Mouse (Mus musculus) liver, embryonic 15.5 days (tissue): ENCODE results near the gene Hist1h2ao. TPM values are rescaled to one million over a fixed set of nuclear protein-coding genes. Genes with fewer than 3 reads are reported as not detected.

Experiments used
- ATAC-seq: fragments of 200-750 bp; cut with Nextera tagmentation; 2 replicates; pipeline ENCODE4 v1.8.0; 2017; ENCODE audit warnings: moderate number of reproducible peaks, mild to moderate bottlenecking, moderate library complexity; ENCODE audit not compliant: insufficient read depth
- H3K27ac ChIP-seq: fragments of 300-500 bp; sonication (generic); replicated peaks from 2 replicates; pipeline ENCODE4 v1.5.1; 2015; ENCODE audit warnings: mild to moderate bottlenecking, inconsistent platforms
- H3K27me3 ChIP-seq: fragments of 300-500 bp; sonication (generic); 2 replicates; pipeline ENCODE4 v1.6.1; 2015; ENCODE audit warnings: mild to moderate bottlenecking, inconsistent platforms
- H3K36me3 ChIP-seq: fragments of 300-500 bp; sonication (generic); replicated peaks from 2 replicates; pipeline ENCODE4 v1.6.1; 2015; ENCODE audit warnings: moderate library complexity, mild to moderate bottlenecking, inconsistent platforms
- H3K4me1 ChIP-seq: fragments of 300-500 bp; sonication (generic); replicated peaks from 2 replicates; pipeline ENCODE4 v1.6.1; 2015; ENCODE audit warnings: inconsistent platforms
- H3K4me2 ChIP-seq: fragments of 300-500 bp; sonication (generic); 2 replicates; pipeline ENCODE4 v1.6.1; 2015; ENCODE audit warnings: moderate library complexity, mild to moderate bottlenecking, inconsistent platforms
- H3K4me3 ChIP-seq: fragments of 300-500 bp; sonication (generic); replicated peaks from 2 replicates; pipeline ENCODE4 v1.5.1; 2015; ENCODE audit warnings: mild to moderate bottlenecking, inconsistent platforms
- H3K9ac ChIP-seq: fragments of 300-500 bp; sonication (generic); 2 replicates; pipeline ENCODE4 v1.6.1; 2015; ENCODE audit warnings: moderate library complexity, mild to moderate bottlenecking, inconsistent platforms
- H3K9me3 ChIP-seq: fragments of 300-500 bp; sonication (generic); replicated peaks from 2 replicates; pipeline ENCODE4 v1.6.1; 2016; ENCODE audit warnings: inconsistent platforms
- WGBS: fragments of 180-500 bp; shearing (Covaris S2); methylation state at CpG from one replicate; pipeline ENCODE4 v1.1.7; 2015; ENCODE audit warnings: mixed read lengths; ENCODE audit not compliant: insufficient replicate concordance; 5-methylcytosine and 5-hydroxymethylcytosine counted together
- microRNA-seq: library from miRNA; unstranded; fragments of <30 nt; microRNA quantifications from one replicate; pipeline ENCODE4, GENCODE M21; 2016
- polyA plus RNA-seq: library from polyadenylated mRNA; unstranded; fragments of >200 nt; fragmentation: Nextera tagmentation; extraction: Ambion mirVana; gene quantifications from 2 replicates; pipeline ENCODE4 v1.2.1, GENCODE M21; 2015

The Hist1h2ao gene
- polyA plus RNA-seq, 1 experiment from 2014 or later: 1.1 TPM

DNA sequence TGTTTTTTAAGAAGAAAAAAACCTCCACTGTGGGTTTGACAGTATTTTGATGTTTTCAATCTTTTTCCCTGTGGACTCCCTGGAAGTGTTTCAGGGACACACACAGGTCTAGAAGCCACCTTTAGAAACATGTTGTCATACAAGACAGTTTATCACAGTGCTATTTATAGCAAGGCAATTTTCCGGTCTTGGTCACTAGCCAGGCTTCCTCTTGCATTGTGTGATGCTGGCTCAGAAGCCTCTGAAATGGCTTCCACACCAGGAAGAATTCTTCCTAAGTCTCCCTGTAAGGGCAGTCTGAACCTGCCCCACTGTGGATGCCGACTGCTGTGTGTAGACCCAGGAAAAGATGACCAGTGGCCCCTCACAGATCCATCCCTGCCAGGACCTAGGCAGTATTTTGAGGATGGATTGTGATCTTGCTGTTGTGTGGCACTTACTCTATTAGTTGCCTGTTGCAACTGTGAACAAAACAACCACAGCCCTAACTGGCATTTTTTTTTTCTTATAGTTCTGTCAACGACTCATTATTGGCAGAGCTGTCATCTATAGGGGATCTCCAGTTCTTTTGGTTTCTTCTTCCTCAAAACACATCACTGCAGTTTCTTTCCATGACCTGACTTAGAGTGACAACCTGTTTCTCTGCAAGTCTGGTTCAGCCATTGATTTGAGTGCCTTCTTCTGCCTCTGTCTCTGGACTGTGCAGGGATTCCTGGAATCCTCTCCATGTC, 42.1 kb downstream of the Hist1h2ao start:
- Histone ChIP-seq H3K27me3 (no peaks in the 10 kb centered on the region), H3K27ac (no peak overlapping the region), H3K36me3 (no peaks in the 10 kb centered on the region), H3K9me3 (no peaks in the 10 kb centered on the region), H3K4me1 (peaks cover 15% of the 10 kb centered on the region; the same call in 1 of the 2 replicates), H3K4me3 (no peak overlapping the region), H3K4me2 (no peak overlapping the region), H3K9ac (no peak overlapping the region)
- WGBS: 23% methylated on average over 3 of the region's 3 CpGs
- ATAC-seq: no peak

DNA sequence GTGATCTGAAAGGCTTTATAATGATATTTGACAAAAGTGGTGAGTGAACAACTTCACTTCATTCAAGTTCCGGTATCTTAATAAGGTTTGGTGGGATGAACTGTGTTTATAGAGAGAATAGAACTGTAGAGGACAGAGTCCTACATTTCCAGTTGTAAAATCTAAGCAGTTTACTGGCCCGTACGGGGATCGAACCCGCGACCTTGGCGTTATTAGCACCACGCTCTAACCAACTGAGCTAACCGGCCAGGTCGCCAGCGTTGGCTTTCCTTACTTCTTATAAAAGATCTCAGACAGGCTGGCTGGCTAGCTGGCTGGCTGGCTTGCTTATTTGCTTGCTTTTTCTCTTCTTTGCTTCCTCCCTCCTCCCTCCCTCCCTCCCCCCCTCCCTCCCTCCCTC, 44.9 kb downstream of the Hist1h2ao start:
- H3K36me3 ChIP-seq: no peaks in the 10 kb centered on the region

DNA sequence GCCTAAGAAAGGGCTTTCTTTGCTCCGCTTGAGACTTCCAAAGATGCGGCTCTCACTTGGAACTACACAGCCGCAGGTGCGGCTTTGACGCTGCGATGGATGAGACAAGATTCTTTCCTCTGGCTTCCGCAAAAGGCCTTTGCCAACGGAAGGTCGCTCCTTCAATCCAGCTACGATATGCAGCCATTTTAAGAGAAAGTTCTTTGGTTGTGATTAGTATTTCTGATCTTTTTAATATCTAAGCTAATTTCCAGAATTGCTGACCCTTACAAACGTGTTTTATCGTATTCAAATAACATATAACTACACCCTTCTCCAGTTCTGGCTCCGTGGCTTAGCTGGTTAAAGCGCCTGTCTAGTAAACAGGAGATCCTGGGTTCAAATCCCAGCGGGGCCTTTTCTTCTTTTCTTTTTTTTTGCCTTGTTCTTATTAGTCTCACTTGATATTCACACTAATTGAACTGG, 45.5 kb downstream of the Hist1h2ao start:
- Histone ChIP-seq H3K4me3 (peak overlapping the region; percentile 62), H3K4me1 (peaks cover 12% of the 10 kb centered on the region; the same call in 1 of the 2 replicates), H3K4me2 (peak overlapping the region; percentile 74), H3K27me3 (no peaks in the 10 kb centered on the region; the same call in 1 of the 2 replicates), H3K27ac (no peak overlapping the region; the same call in 1 of the 2 replicates), H3K9me3 (no peaks in the 10 kb centered on the region), H3K36me3 (no peaks in the 10 kb centered on the region), H3K9ac (peak overlapping the region; percentile 44; the same call in 1 of the 2 replicates)
- ATAC-seq: 0 out of 2 replicates have a peak, but pooled peaks have one; percentile 48
- under 1% methylated on average over 15 of the region's 15 CpGs for WGBS

More for the DNA sequence above, 44.9 kb downstream of the Hist1h2ao start:
- Histone ChIP-seq H3K27ac (no peak overlapping the region), H3K4me2 (peak overlapping the region; percentile 74), H3K4me1 (peaks cover 15% of the 10 kb centered on the region; the same call in 1 of the 2 replicates), H3K9ac (peak overlapping the region; percentile 44; the same call in 1 of the 2 replicates), H3K27me3 (no peaks in the 10 kb centered on the region; the same call in 1 of the 2 replicates), H3K4me3 (peak overlapping the region; percentile 62), H3K9me3 (no peaks in the 10 kb centered on the region)
- peak; percentile 85 for ATAC-seq
- WGBS: 0% methylated on average over 11 of the region's 11 CpGs

Small RNAs within 50 kb of the gene (microRNA-seq; reads per million reads assigned to microRNA genes)
- gene Gm19658: not detected
- gene Gm44346: 1.0 reads per million
- not detected for gene Gm44466

Other genes starting within 250 kb of the Hist1h2ao start
- not detected in 2 replicates for gene Olfr1364, start 228.7 kb upstream of the Hist1h2ao start, polyA plus RNA-seq
- gene Olfr1362, start 196.4 kb upstream of the Hist1h2ao start, polyA plus RNA-seq: not detected in 2 replicates
- not detected in 2 replicates for gene Olfr11, start 167.9 kb upstream of the Hist1h2ao start, polyA plus RNA-seq
- gene Olfr1361, start 147.1 kb upstream of the Hist1h2ao start, polyA plus RNA-seq: not detected in 2 replicates
- not detected in 2 replicates for gene Olfr1360, start 133.1 kb upstream of the Hist1h2ao start, polyA plus RNA-seq
- gene Olfr1359, start 112.4 kb upstream of the Hist1h2ao start, polyA plus RNA-seq: not detected in 2 replicates
- 3.2 and 3.4 TPM in 2 replicates for gene Hist1h2bl, start 94.3 kb upstream of the Hist1h2ao start, polyA plus RNA-seq
- gene Hist1h2ai, start 94.0 kb upstream of the Hist1h2ao start, polyA plus RNA-seq: 6.7 and 19.9 TPM in 2 replicates
- gene Hist1h3h, start 92.8 kb upstream of the Hist1h2ao start, polyA plus RNA-seq: 4.3 and 10.4 TPM in 2 replicates
- 7.6 and 8.8 TPM in 2 replicates for gene Hist1h2bm, start 88.4 kb upstream of the Hist1h2ao start, polyA plus RNA-seq
- 0.86 and 0.88 TPM in 2 replicates for gene Hist1h4j, start 75.4 kb upstream of the Hist1h2ao start, polyA plus RNA-seq
- 4.0 and 6.0 TPM in 2 replicates for gene Hist1h4k, start 60.0 kb upstream of the Hist1h2ao start, polyA plus RNA-seq
- 40.7 and 47.8 TPM in 2 replicates for gene Hist1h2ak, start 56.6 kb upstream of the Hist1h2ao start, polyA plus RNA-seq
- gene Hist1h2bn, start 56.3 kb upstream of the Hist1h2ao start, polyA plus RNA-seq: 7.6 and 11.2 TPM in 2 replicates
- 32.9 and 34.2 TPM in 2 replicates for gene Hist1h1b, start 29.8 kb upstream of the Hist1h2ao start, polyA plus RNA-seq
- gene Hist1h3i, start 27.1 kb upstream of the Hist1h2ao start, polyA plus RNA-seq: 144 and 178 TPM in 2 replicates
- gene Hist1h2an, start 23.2 kb upstream of the Hist1h2ao start, polyA plus RNA-seq: 10.9 and 14.7 TPM in 2 replicates
- gene Hist1h2bp, start 23.0 kb upstream of the Hist1h2ao start, polyA plus RNA-seq: 5.4 and 6.8 TPM in 2 replicates
- gene Hist1h2bq, start 268 bp upstream of the Hist1h2ao start, polyA plus RNA-seq: 25.1 and 27.6 TPM in 2 replicates
- gene Hist1h4m, start 1.3 kb downstream of the Hist1h2ao start, polyA plus RNA-seq: not detected in 2 replicates
- 26.6 and 33.7 TPM in 2 replicates for gene Hist1h4n, start 21.7 kb downstream of the Hist1h2ao start, polyA plus RNA-seq
- 3,475 and 4,316 TPM in 2 replicates for gene Hist1h2ap, start 23.0 kb downstream of the Hist1h2ao start, polyA plus RNA-seq
- 25.5 and 29.5 TPM in 2 replicates for gene Hist1h2br, start 23.3 kb downstream of the Hist1h2ao start, polyA plus RNA-seq
- 0.59 and 0.71 TPM in 2 replicates for gene Zfp184, start 134.6 kb downstream of the Hist1h2ao start, polyA plus RNA-seq
- gene Pom121l2, start 170.7 kb downstream of the Hist1h2ao start, polyA plus RNA-seq: not detected in 2 replicates
- gene Prss16, start 199.3 kb downstream of the Hist1h2ao start, polyA plus RNA-seq: 0.62 and 1.0 TPM in 2 replicates
- gene Hist1h2ah, start 225.1 kb downstream of the Hist1h2ao start, polyA plus RNA-seq: 9.5 and 11.4 TPM in 2 replicates
- gene Hist1h2bk, start 225.4 kb downstream of the Hist1h2ao start, polyA plus RNA-seq: 4.4 and 5.4 TPM in 2 replicates
- 40.8 and 42.0 TPM in 2 replicates for gene Hist1h4i, start 230.9 kb downstream of the Hist1h2ao start, polyA plus RNA-seq
- 13.0 and 22.6 TPM in 2 replicates for gene Hist1h2ag, start 232.5 kb downstream of the Hist1h2ao start, polyA plus RNA-seq
- 17.5 and 18.4 TPM in 2 replicates for gene Hist1h2bj, start 232.7 kb downstream of the Hist1h2ao start, polyA plus RNA-seq